Mouse (Mus musculus) urinary bladder, postnatal 4 days (tissue): ENCODE data around the gene Arhgef33.
"Not testable (repeated sequence)": the region's sequence is repeated elsewhere in the genome, so short reads cannot be mapped to it uniquely, and the experiment has no call there.

ENCODE experiments used
- DNase-seq, 2 experiments: peaks; one replicate each; pipeline ENCODE4 v3.0.0; 2021 to 2022; ENCODE audit warnings: low spot score in 2 of 2

Arhgef33 gene

GRCm38 (mm10) chr17:80307251-80307650 is at the start of gene Arhgef33:
Gene Arhgef33, plus strand, starts transcription at chr17:80307407.
- DNase-seq = no peak

- DNase-seq = no peak
Observed at GRCm38 (mm10) chr17:80267065-80267464, 40.1 kb upstream of the Arhgef33 start.

- DNase-seq = no peak
Observed at GRCm38 (mm10) chr17:80268151-80268550, 39.1 kb upstream of the Arhgef33 start.

- not testable (repeated sequence) for DNase-seq
Observed at GRCm38 (mm10) chr17:80270622-80271021, 36.6 kb upstream of the Arhgef33 start.

- no peak for DNase-seq
Observed at GRCm38 (mm10) chr17:80278255-80278654, 29.0 kb upstream of the Arhgef33 start.

- no peak for DNase-seq
Observed at GRCm38 (mm10) chr17:80279340-80280070, 27.7 kb upstream of the Arhgef33 start.

GRCm38 (mm10) chr17:80284446-80284845 is 22.8 kb upstream of the Arhgef33 start:
- DNase-seq = no peak

- no peak for DNase-seq
Observed at GRCm38 (mm10) chr17:80288012-80288411, 19.2 kb upstream of the Arhgef33 start.

GRCm38 (mm10) chr17:80289280-80290073 is 17.7 kb upstream of the Arhgef33 start:
- no peak for DNase-seq

- peak; percentile 96 to 99 for DNase-seq
Observed at GRCm38 (mm10) chr17:80290074-80290657, 17.0 kb upstream of the Arhgef33 start, which contains the start of the genes Morn2 and Dhx57. Gene Morn2, plus strand, starts transcription at chr17:80290203. Gene Dhx57, minus strand, starts transcription at chr17:80290476.

GRCm38 (mm10) chr17:80291148-80291547 is 16.1 kb upstream of the Arhgef33 start:
- no peak for DNase-seq

GRCm38 (mm10) chr17:80295258-80295657 is 11.9 kb upstream of the Arhgef33 start:
- no peak for DNase-seq

- DNase-seq = no peak
Observed at GRCm38 (mm10) chr17:80298844-80299243, 8.4 kb upstream of the Arhgef33 start.

- DNase-seq = no peak
Observed at GRCm38 (mm10) chr17:80311761-80312160, 4.6 kb downstream of the Arhgef33 start.

GRCm38 (mm10) chr17:80312405-80312804 is 5.2 kb downstream of the Arhgef33 start:
- DNase-seq = no peak

- DNase-seq = no peak
Observed at GRCm38 (mm10) chr17:80322228-80322627, 15.0 kb downstream of the Arhgef33 start.

- no peak for DNase-seq
Observed at GRCm38 (mm10) chr17:80323015-80323414, 15.8 kb downstream of the Arhgef33 start.

- DNase-seq = no peak
Observed at GRCm38 (mm10) chr17:80323658-80324057, 16.5 kb downstream of the Arhgef33 start.

GRCm38 (mm10) chr17:80324521-80324920 is 17.3 kb downstream of the Arhgef33 start:
- DNase-seq = no peak

- no peak for DNase-seq
Observed at GRCm38 (mm10) chr17:80325456-80325855, 18.2 kb downstream of the Arhgef33 start.

GRCm38 (mm10) chr17:80326431-80326830 is 19.2 kb downstream of the Arhgef33 start:
- DNase-seq = no peak

- DNase-seq = no peak
Observed at GRCm38 (mm10) chr17:80332386-80332785, 25.2 kb downstream of the Arhgef33 start.
